Mouse (Mus musculus) intestine, embryonic 14.5 days (tissue): ENCODE measurements at regions not wholly inside any gene's neighbourhood (a gene's known extent, or its start where the extent isn't known, plus 50 kb on each side); places are given as distances from the start of the nearest gene placed in this dataset.

Experiments used
- ATAC-seq: fragments of 200-750 bp; cut with Nextera tagmentation; replicated peaks from 2 replicates; pipeline ENCODE4 v1.8.0; 2017; ENCODE audit warnings: low read depth, moderate number of reproducible peaks, moderate TSS enrichment, moderate library complexity; ENCODE audit not compliant: low FRiP score, low TSS enrichment
- DNase-seq: peaks from one replicate; pipeline ENCODE4 v3.0.0-alpha.2; 2018; ENCODE audit warnings: low spot score
- H3K27ac ChIP-seq: fragments of 300-500 bp; sonication (generic); 2 replicates; pipeline ENCODE4 v1.5.1; 2014; ENCODE audit warnings: low read depth, mild to moderate bottlenecking, control low read depth
- H3K27me3 ChIP-seq: fragments of 300-500 bp; sonication (generic); replicated peaks from 2 replicates; pipeline ENCODE4 v1.6.1; 2014; ENCODE audit warnings: low read length, control low read depth; ENCODE audit not compliant: control insufficient read depth, insufficient read depth
- H3K36me3 ChIP-seq: fragments of 300-500 bp; sonication (generic); 2 replicates; pipeline ENCODE4 v1.6.1; 2014; ENCODE audit warnings: low read length, control low read depth; ENCODE audit not compliant: control insufficient read depth, insufficient read depth
- H3K4me1 ChIP-seq: fragments of 300-500 bp; sonication (generic); replicated peaks from 2 replicates; pipeline ENCODE4 v1.6.1; 2014; ENCODE audit warnings: low read length, control low read depth, mixed read lengths; ENCODE audit not compliant: control insufficient read depth, insufficient read depth
- H3K4me2 ChIP-seq: fragments of 300-500 bp; sonication (generic); 2 replicates; pipeline ENCODE4 v1.6.1; 2014; ENCODE audit warnings: low read length
- H3K4me3 ChIP-seq: fragments of 300-500 bp; sonication (generic); 2 replicates; pipeline ENCODE4 v1.5.1; 2014; ENCODE audit warnings: low read depth, low read length, control low read depth, mixed read lengths
- H3K9ac ChIP-seq: fragments of 300-500 bp; sonication (generic); 2 replicates; pipeline ENCODE4 v1.6.1; 2014; ENCODE audit warnings: mild to moderate bottlenecking, low read length
- H3K9me3 ChIP-seq: fragments of 300-500 bp; sonication (generic); 2 replicates; pipeline ENCODE4 v1.6.1; 2016; ENCODE audit warnings: low read length, control low read depth; ENCODE audit not compliant: control insufficient read depth
- WGBS: fragments of 180-500 bp; shearing (Covaris S2); extraction: QIAGEN DNeasy Blood & Tissue Kit; methylation state at CpG from one replicate; pipeline ENCODE4 v1.1.7; 2014; 5-methylcytosine and 5-hydroxymethylcytosine counted together

DNA sequence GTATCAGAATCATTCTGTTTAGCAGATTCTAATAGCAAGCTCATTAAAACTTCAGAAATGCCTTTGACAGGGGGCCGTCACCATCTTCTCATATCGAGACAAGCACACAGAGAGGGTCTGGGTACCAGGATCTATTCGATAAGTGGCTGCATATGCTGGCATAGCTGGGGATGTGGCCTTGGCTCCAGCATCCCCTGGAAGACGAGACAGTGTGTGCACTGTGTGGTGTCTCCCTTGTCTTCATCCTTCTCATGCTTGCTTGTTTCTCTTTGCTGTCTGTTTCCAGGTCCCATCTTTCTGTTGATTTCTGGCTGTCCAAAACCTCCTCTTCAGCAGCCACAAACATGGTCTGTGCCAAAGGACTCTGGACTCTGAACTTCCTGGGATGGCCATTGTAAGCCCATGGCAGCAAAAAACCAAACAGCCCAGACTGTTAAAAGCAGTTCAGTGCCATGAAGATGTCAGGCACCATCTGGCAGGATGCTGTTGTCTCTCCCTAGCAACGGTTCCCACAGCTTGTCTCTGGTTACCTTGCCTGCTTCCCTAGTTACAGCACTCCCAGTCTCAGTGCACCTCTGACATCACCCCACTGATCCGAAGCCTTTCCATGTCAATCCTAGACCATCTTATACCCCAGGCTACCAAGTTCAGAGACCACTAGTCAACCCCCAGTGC, 56.5 kb downstream of the Kctd12 start:
- 68% methylated on average over 6 of the region's 6 CpGs for WGBS
- DNase-seq (no peak), ATAC-seq (no peak)
- H3K4me3 ChIP-seq = no peak overlapping the region
- H3K27me3 ChIP-seq = no peaks in the 10 kb centered on the region
- H3K36me3 ChIP-seq = no peaks in the 10 kb centered on the region
- H3K4me1 ChIP-seq = no peaks in the 10 kb centered on the region
- no peak overlapping the region for H3K4me2 ChIP-seq
- H3K9me3 ChIP-seq = no peaks in the 10 kb centered on the region
- no peak overlapping the region for H3K9ac ChIP-seq
- H3K27ac ChIP-seq = no peak overlapping the region

DNA sequence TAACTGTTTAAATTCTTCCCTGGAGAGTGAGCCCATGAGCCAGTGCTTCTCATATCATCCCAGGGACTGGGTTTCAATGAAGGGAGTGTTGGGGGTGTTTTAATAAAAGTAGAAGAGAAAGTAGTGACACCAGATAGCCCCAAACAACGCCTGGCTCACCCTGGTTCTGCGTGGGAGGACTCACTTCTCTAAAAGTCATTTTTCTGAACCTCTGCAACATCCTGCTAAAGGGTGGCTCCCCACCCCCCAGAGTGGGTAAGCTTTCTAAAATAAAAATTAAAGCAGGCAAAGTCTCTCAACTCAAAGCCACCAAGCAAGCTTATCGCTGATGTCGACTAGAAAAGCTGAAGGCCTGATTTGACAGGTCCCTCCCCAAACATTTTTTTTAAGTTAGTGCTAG, 57.8 kb downstream of the Kctd12 start:
- Histone ChIP-seq H3K27me3 (no peaks in the 10 kb centered on the region), H3K4me2 (no peak overlapping the region), H3K9ac (no peak overlapping the region), H3K36me3 (no peaks in the 10 kb centered on the region), H3K4me1 (no peaks in the 10 kb centered on the region), H3K4me3 (no peak overlapping the region), H3K27ac (no peak overlapping the region), H3K9me3 (no peaks in the 10 kb centered on the region)
- DNase-seq (no peak), ATAC-seq (no peak)
- 66% methylated on average over 4 of the region's 4 CpGs for WGBS

DNA sequence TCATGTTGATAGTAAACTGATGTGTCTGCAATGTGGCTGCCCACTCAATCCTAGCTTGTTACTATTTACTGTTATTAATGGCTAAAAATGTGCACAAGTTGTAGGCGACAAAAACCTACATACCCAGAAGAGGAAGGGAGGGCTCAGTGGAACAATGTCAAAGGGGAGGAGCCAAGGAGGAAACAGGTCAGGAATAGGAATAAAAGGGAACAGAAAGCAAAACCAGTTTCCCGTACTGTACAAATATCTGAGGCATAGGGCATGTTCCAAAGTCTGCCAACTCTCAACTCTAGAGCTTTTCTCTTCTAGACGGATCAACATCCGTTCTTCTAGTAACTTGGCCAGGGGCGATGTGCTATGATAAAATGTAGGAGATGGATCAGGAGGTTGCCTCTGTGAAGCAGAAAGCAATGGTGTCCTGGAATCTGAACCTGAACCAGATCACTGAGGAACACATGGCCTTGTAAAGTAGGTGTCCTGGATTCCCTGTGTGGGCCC, 59.9 kb downstream of the Kctd12 start:
- Histone ChIP-seq H3K9ac (no peak overlapping the region), H3K9me3 (no peaks in the 10 kb centered on the region), H3K4me1 (no peaks in the 10 kb centered on the region), H3K27ac (no peak overlapping the region), H3K4me2 (no peak overlapping the region), H3K36me3 (no peaks in the 10 kb centered on the region), H3K27me3 (no peaks in the 10 kb centered on the region), H3K4me3 (no peak overlapping the region)
- DNase-seq (no peak), ATAC-seq (no peak)
- WGBS = 89% methylated on average over 5 of the region's 5 CpGs

DNA sequence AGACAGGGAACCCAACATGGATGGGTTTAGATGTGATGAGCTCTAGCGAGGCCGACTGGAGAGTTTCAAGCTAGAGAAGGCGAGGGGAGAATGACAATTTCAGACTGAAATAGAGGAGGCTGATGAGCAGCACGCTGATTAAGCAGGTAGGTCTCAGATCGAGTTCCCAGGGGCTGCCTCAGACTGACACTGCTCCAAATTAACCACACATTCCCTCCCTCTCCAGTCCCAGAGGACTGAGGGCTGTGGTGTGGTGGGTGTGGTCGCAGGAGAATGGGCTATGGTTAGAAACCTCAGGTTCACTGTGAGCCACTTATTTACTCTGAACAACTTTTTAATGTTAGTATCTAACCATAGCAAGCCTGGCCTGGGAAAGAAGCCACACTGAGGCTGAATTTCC, 62.0 kb downstream of the Kctd12 start:
- no peaks in the 10 kb centered on the region for H3K4me1 ChIP-seq
- no peak overlapping the region for H3K9ac ChIP-seq
- no peak overlapping the region for H3K27ac ChIP-seq
- H3K27me3 ChIP-seq = no peaks in the 10 kb centered on the region
- ATAC-seq (no peak), DNase-seq (no peak)
- WGBS = 77% methylated on average over 6 of the region's 6 CpGs
- no peaks in the 10 kb centered on the region for H3K36me3 ChIP-seq
- H3K4me2 ChIP-seq = no peak overlapping the region
- no peaks in the 10 kb centered on the region for H3K9me3 ChIP-seq
- H3K4me3 ChIP-seq = no peak overlapping the region

DNA sequence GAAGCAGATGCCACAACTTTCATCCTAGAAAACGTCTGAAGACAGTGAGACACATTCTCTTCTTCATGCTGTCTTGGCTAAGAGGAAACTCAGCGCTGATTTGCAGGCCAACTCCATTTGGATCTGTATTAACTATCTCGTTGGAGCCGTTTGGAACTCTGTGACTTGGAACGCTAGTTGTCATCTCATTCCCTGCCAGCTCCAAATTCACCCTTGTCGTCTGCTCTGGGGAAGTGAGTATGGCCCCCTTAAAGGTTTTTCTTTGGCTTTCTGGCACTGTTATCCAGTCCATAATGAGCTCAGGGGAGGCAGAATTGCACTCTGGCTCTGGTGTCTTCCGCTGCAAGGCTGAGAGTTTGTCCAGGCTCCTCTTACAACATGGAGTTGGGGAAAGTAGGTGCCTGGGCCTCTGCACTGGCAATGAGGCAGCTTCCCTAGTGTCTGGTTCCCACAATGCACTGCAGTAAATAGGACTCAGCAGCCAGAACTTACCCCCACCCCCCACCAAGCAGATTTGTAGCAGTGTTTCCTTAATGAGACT, 63.1 kb downstream of the Kctd12 start:
- H3K4me2 ChIP-seq = no peak overlapping the region
- no peak overlapping the region for H3K27ac ChIP-seq
- H3K4me3 ChIP-seq = no peak overlapping the region
- DNase-seq (no peak), ATAC-seq (no peak)
- WGBS = 79% methylated on average over 7 of the region's 7 CpGs
- H3K27me3 ChIP-seq = no peaks in the 10 kb centered on the region
- H3K9me3 ChIP-seq = no peaks in the 10 kb centered on the region
- no peaks in the 10 kb centered on the region for H3K36me3 ChIP-seq
- H3K9ac ChIP-seq = no peak overlapping the region
- H3K4me1 ChIP-seq = no peaks in the 10 kb centered on the region

DNA sequence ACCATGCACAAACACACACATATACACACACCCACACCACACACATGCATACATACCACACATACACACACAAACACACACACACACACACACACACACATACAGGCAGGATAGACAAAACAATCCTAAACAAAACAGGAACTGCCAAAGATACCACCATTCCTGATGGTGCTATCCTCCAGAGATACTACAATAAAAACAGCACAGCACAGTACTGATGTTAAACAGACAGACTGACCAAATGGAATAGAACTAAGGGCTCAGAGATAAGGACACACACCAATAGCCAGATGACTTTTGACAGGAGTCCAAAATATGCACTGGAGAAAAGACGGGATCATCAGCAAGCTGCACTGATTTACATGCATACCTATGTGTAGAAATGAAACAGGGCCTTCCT, 64.5 kb downstream of the Kctd12 start:
- DNase-seq = no peak

DNA sequence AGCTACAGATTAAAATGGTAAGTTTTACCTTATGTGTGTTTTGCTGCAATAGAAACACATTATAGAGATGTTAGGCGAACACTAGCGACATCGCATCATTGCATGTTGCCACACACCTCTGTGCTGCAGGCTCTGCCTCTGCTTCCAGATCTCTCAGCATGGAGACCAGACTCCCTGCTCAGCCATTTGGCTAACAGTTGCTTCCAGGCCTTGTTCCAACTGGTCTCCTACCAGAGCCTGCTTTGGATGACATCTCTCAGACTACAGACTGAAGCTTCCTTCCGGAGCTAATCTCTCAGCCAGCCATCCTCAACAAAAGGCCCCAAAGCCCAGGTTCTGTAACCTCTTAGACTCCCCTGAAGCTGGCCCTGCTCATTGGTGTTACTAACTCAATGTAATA, 66.5 kb downstream of the Kctd12 start:
- 91% methylated on average over 4 of the region's 4 CpGs for WGBS
- H3K4me1 ChIP-seq = no peaks in the 10 kb centered on the region
- ATAC-seq = no peak
- H3K9me3 ChIP-seq = no peaks in the 10 kb centered on the region
- no peaks in the 10 kb centered on the region for H3K27me3 ChIP-seq
- H3K36me3 ChIP-seq = no peaks in the 10 kb centered on the region
- H3K27ac ChIP-seq = no peak overlapping the region
- H3K9ac ChIP-seq = no peak overlapping the region
- no peak for DNase-seq
- H3K4me3 ChIP-seq = no peak overlapping the region
- H3K4me2 ChIP-seq = no peak overlapping the region

More for the DNA sequence above, 64.5 kb downstream of the Kctd12 start:
- Histone ChIP-seq H3K27ac (no peak overlapping the region), H3K4me2 (no peak overlapping the region), H3K4me3 (no peak overlapping the region), H3K36me3 (no peaks in the 10 kb centered on the region), H3K9ac (no peak overlapping the region), H3K9me3 (no peaks in the 10 kb centered on the region), H3K27me3 (no peaks in the 10 kb centered on the region), H3K4me1 (no peaks in the 10 kb centered on the region)
- no peak for ATAC-seq
- 67% methylated on average over 1 of the region's 1 CpGs for whole genome bisulfite sequencing

DNA sequence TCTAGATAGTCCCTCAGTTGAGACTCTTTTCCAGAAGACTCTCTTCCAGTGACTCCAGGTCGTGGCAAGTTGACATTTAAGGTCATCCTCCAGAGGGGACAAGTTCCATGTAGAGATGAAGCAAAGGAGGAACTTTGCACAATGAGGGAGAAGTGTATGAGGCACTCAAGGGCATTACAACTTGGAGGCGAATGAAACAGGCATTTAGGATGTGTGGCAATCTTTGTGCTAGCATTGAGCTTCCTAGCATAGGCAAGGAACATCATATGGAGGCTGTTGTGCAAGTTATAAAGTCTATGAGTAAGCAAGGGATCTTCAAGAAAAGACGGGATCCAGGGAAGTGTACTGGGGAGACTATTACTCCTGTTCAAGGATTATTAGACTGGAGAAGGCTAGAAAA, 70.9 kb downstream of the Kctd12 start:
- Histone ChIP-seq H3K4me1 (no peaks in the 10 kb centered on the region), H3K27ac (no peak overlapping the region), H3K27me3 (no peaks in the 10 kb centered on the region), H3K4me3 (no peak overlapping the region), H3K4me2 (no peak overlapping the region), H3K9me3 (no peaks in the 10 kb centered on the region), H3K36me3 (no peaks in the 10 kb centered on the region), H3K9ac (no peak overlapping the region)
- ATAC-seq (no peak), DNase-seq (no peak)
- WGBS = 69% methylated on average over 3 of the region's 3 CpGs

DNA sequence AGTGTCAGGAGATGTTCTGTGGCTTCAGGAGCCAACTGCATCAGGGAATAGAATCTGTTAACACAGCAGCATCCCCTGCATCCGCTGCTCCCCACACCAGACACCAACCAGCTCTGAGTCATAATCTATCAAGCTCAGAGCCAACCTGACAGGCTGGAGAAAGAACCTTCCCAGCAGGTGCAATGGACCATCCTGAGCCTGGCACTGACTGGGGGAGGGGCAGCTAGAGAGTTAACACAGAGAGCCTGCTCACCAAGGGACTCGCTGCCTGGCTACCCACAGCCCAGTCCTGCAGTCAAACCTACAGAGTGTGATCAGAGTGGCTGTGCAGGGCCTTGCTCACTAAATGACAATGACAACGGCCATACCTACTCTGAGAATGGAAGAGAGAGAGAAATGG, 73.4 kb downstream of the Kctd12 start:
- ATAC-seq (no peak), DNase-seq (no peak)
- Histone ChIP-seq H3K27ac (no peak overlapping the region), H3K36me3 (no peaks in the 10 kb centered on the region), H3K4me3 (no peak overlapping the region), H3K9ac (no peak overlapping the region), H3K9me3 (no peaks in the 10 kb centered on the region), H3K4me1 (no peaks in the 10 kb centered on the region), H3K4me2 (no peak overlapping the region), H3K27me3 (no peaks in the 10 kb centered on the region)
- 60% methylated on average over 3 of the region's 3 CpGs for WGBS
